Mouse (Mus musculus) midbrain, postnatal 0 days (tissue): ENCODE data around the gene Lrrc32. TPM values are rescaled to one million over a fixed set of nuclear protein-coding genes. Genes with fewer than 3 reads are reported as not detected.

Experiments
- ATAC-seq: fragments of 200-750 bp; cut with Nextera tagmentation; 2 replicates; pipeline ENCODE4 v1.8.0; 2017; ENCODE audit warnings: moderate number of reproducible peaks, mild to moderate bottlenecking, moderate TSS enrichment, moderate library complexity; ENCODE audit not compliant: low FRiP score
- DNase-seq: peaks from one replicate; pipeline ENCODE4 v3.0.0-alpha.2; 2015; ENCODE audit warnings: low spot score
- H3K27ac ChIP-seq: fragments of 300-500 bp; sonication (generic); 2 replicates; pipeline ENCODE4 v1.5.1; 2014; ENCODE audit warnings: low read depth, mild to moderate bottlenecking, low read length, mixed read lengths
- H3K27me3 ChIP-seq: fragments of 300-500 bp; sonication (generic); 2 replicates; pipeline ENCODE4 v1.6.1; 2014; ENCODE audit warnings: low read length, control low read depth, mixed read lengths; ENCODE audit not compliant: insufficient read depth
- H3K36me3 ChIP-seq: fragments of 300-500 bp; sonication (generic); 2 replicates; pipeline ENCODE4 v1.6.1; 2014; ENCODE audit warnings: low read length, control low read depth, mixed read lengths; ENCODE audit not compliant: insufficient read depth
- H3K4me1 ChIP-seq: fragments of 300-500 bp; sonication (generic); 2 replicates; pipeline ENCODE4 v1.6.1; 2014; ENCODE audit warnings: mild to moderate bottlenecking, control low read depth, antibody characterized with exemption, low read length, mixed read lengths; ENCODE audit not compliant: insufficient read depth
- H3K4me2 ChIP-seq: fragments of 300-500 bp; sonication (generic); 2 replicates; pipeline ENCODE4 v1.6.1; 2014; ENCODE audit warnings: low read depth, mild to moderate bottlenecking, low read length, mixed read lengths; ENCODE audit not compliant: poor library complexity, severe bottlenecking
- H3K4me3 ChIP-seq: fragments of 300-500 bp; sonication (generic); 2 replicates; pipeline ENCODE4 v1.5.1; 2014; ENCODE audit warnings: low read depth, mild to moderate bottlenecking, low read length, moderate library complexity
- H3K9ac ChIP-seq: fragments of 300-500 bp; sonication (generic); replicated peaks from 2 replicates; pipeline ENCODE4 v1.6.1; 2014; ENCODE audit warnings: mild to moderate bottlenecking, low read length, moderate library complexity, mixed read lengths; ENCODE audit not compliant: poor library complexity, severe bottlenecking
- H3K9me3 ChIP-seq: fragments of 300-500 bp; sonication (generic); 2 replicates; pipeline ENCODE4 v1.6.1; 2016; ENCODE audit warnings: low read length, control low read depth
- CTCF ChIP-seq: IDR thresholded peaks from 2 replicates; pipeline ENCODE4 v1.5.1; 2016; ENCODE audit warnings: antibody characterized with exemption, mild to moderate bottlenecking
- WGBS: fragments of 180-500 bp; shearing (Covaris S2); extraction: QIAGEN DNeasy Blood & Tissue Kit; methylation state at CpG from one replicate; pipeline ENCODE4 v1.1.7; 2014; 5-methylcytosine and 5-hydroxymethylcytosine counted together
- polyA plus RNA-seq: library from polyadenylated mRNA; unstranded; fragments of >200 nt; fragmentation: Nextera tagmentation; extraction: Ambion mirVana; gene quantifications from 2 replicates; pipeline ENCODE4 v1.2.1, GENCODE M21; 2015
- total RNA-seq: library from RNA; depleted of rRNA; stranded (reverse); fragments of >200 nt; gene quantifications from 2 replicates; pipeline ENCODE4 v1.2.3, GENCODE M21; 2014

Lrrc32 gene
- total and polyA plus RNA-seq, 2 experiments from 2014 or later = 5.2 to 7.6 TPM

DNA sequence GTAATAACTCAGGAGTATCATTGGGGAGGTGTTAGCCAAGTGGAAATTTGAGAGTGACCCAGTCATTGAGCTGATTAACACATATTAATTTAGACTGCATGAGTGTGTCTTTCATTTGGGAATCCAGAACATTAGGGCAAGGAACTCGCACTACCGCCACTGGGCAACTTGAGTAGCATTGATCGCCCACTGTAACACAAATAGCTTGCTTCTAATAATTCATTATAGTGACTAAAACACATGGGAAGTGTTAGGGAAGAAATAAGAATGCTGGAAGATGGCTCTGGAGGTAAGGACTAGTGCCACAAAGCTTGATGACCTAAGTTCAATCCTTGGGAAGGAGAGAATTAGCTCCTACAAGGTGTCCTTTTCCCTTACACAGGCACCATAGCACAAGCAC is 38.0 kb downstream of the Lrrc32 start:
- WGBS = 93% methylated on average over 3 of the region's 3 CpGs
- DNase-seq (no peak), ATAC-seq (no peak)
- no peak overlapping the region for H3K27ac ChIP-seq
- H3K9me3 ChIP-seq = no peaks in the 10 kb centered on the region
- no peaks in the 10 kb centered on the region for H3K36me3 ChIP-seq
- no peak overlapping the region for H3K4me3 ChIP-seq
- no peak overlapping the region for H3K9ac ChIP-seq
- no peak for TF ChIP-seq CTCF
- no peaks in the 10 kb centered on the region for H3K27me3 ChIP-seq
- no peak overlapping the region for H3K4me2 ChIP-seq
- peaks cover 5% of the 10 kb centered on the region; the same call in 1 of the 2 replicates for H3K4me1 ChIP-seq

DNA sequence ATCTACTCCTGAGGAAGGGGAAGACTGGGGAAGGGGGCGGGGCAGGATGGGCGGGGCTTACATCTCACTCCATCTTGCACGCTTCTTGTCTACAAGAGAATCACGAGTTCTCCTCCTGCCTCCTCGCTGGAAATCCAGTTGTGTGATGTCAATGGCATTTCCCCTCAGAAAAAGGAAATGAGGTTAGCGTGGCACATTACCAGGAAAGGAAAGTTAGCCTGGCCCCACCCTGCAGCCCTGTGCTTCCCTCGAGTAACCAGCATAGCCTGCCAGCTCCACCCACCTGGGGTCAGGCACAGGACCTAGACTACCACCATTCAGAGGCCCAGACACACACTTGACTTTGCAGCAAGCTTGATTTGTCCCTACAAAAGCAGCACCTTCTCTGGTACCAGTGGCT is 42.5 kb downstream of the Lrrc32 start:
- no peaks in the 10 kb centered on the region for H3K9me3 ChIP-seq
- no peak for TF ChIP-seq CTCF
- no peak for ATAC-seq
- no peaks in the 10 kb centered on the region for H3K27me3 ChIP-seq
- no peak overlapping the region for H3K4me2 ChIP-seq
- no peak overlapping the region for H3K27ac ChIP-seq
- no peak for DNase-seq
- H3K9ac ChIP-seq = no peak overlapping the region
- no peaks in the 10 kb centered on the region for H3K36me3 ChIP-seq
- H3K4me1 ChIP-seq = no peaks in the 10 kb centered on the region
- no peak overlapping the region for H3K4me3 ChIP-seq
- WGBS = 84% methylated on average over 7 of the region's 7 CpGs

DNA sequence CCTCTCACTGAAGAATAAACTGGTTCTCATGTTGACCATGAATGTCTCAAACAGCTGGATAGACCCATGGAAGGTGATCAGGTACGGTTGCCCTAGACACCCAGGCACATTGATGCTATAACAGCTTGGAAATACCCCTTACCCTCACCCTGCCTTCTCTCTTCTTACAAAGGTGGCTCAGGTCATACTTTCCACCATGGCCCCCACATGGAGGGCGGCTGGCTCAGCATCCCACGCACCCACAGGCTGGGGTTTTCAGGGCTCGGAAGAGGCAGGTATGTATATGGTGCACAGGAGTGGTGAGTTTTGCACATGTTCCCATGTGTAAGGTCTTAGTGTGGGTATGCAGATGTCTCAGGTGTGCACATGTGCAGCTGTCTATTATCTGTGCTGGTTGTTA is 43.9 kb downstream of the Lrrc32 start:
- H3K4me2 ChIP-seq = no peak overlapping the region
- TF ChIP-seq CTCF = no peak
- no peaks in the 10 kb centered on the region for H3K27me3 ChIP-seq
- WGBS = 97% methylated on average over 4 of the region's 4 CpGs
- ATAC-seq = no peak
- H3K4me3 ChIP-seq = no peak overlapping the region
- DNase-seq = no peak
- no peak overlapping the region for H3K9ac ChIP-seq
- H3K4me1 ChIP-seq = no peaks in the 10 kb centered on the region
- H3K36me3 ChIP-seq = no peaks in the 10 kb centered on the region
- H3K9me3 ChIP-seq = no peaks in the 10 kb centered on the region
- no peak overlapping the region for H3K27ac ChIP-seq

DNA sequence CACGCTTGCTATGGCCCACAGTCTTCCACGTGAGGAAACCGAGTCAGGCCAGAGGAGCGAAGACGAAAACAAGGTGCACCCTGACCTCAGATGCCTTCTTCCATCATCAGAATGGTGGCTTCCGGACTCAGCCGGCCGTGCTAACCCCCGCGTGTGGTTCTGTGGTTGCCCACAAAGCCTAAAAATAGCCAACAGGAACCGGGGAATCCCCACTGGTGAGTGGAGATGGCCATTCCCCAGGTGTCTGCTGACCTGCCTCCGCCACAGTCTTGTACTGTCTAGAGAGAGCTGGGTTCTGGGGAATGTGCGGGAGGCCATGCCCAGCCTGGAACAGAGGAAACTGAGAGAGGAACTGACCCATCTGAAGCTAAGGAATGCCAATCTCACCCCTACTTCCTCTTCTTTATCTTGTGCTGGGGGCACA is 45.4 kb downstream of the Lrrc32 start:
- H3K9ac ChIP-seq = no peak overlapping the region
- no peak for TF ChIP-seq CTCF
- 94% methylated on average over 13 of the region's 13 CpGs for WGBS

DNA sequence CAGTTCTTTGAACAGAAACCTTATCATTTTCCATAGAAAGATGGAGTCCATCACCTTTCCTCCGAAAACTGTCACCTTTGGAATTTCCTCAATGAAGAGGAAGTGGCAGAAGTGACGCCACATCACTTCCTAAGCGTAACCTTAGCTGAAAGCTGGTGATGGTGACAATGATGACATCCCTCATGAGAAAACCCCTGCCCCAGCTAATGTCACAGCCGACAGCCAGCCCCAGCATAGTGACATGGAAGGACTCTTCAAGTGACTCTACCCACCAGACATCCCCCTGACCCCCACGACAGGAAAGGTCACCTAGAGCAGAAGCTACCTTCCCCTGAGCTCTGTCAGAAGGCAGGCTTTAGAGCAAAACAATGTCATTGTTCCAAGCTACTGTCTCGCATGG is 46.1 kb downstream of the Lrrc32 start:
- DNase-seq (no peak), ATAC-seq (no peak)
- 91% methylated on average over 6 of the region's 6 CpGs for WGBS
- H3K36me3 ChIP-seq = no peaks in the 10 kb centered on the region
- no peak overlapping the region for H3K4me3 ChIP-seq
- no peaks in the 10 kb centered on the region for H3K4me1 ChIP-seq
- H3K9ac ChIP-seq = no peak overlapping the region
- no peak for TF ChIP-seq CTCF
- H3K9me3 ChIP-seq = no peaks in the 10 kb centered on the region
- no peak overlapping the region for H3K27ac ChIP-seq
- H3K27me3 ChIP-seq = no peaks in the 10 kb centered on the region
- H3K4me2 ChIP-seq = no peak overlapping the region

More for the DNA sequence above, 45.4 kb downstream of the Lrrc32 start:
- ATAC-seq (no peak), DNase-seq (no peak)
- no peak overlapping the region for H3K27ac ChIP-seq
- no peaks in the 10 kb centered on the region for H3K9me3 ChIP-seq
- no peaks in the 10 kb centered on the region for H3K27me3 ChIP-seq
- H3K4me3 ChIP-seq = no peak overlapping the region
- no peaks in the 10 kb centered on the region for H3K36me3 ChIP-seq
- no peak overlapping the region for H3K4me2 ChIP-seq
- H3K4me1 ChIP-seq = no peaks in the 10 kb centered on the region

DNA sequence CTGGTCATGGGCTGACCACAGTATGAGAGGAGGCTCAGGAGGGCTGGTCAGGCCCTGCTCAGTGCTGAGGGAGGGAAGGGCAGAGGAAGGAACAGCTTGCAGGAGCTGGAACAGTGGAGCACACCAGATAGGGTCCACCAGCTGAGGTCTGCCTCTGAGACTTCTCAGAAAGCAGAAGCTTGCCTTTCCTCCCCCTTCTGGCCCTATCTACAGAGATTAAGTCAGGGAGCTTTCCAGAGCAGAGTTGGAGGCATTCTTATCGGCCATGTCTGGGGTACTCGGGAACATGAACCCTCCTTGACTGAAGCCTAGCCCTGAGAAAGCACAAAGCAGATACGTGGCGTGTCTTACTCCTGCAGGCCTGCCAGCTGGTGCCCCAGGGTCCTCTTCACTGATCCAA is 46.8 kb downstream of the Lrrc32 start:
- WGBS = 86% methylated on average over 4 of the region's 4 CpGs
- Histone ChIP-seq H3K27ac (no peak overlapping the region), H3K36me3 (no peaks in the 10 kb centered on the region), H3K4me1 (no peaks in the 10 kb centered on the region), H3K9me3 (no peaks in the 10 kb centered on the region), H3K4me2 (no peak overlapping the region), H3K4me3 (no peak overlapping the region), H3K27me3 (no peaks in the 10 kb centered on the region), H3K9ac (no peak overlapping the region)
- DNase-seq (no peak), ATAC-seq (no peak)
- no peak for TF ChIP-seq CTCF
